Mouse (Mus musculus): ENCODE results near the gene Mfap5.
"Not testable (repeated sequence)": the region's sequence is repeated elsewhere in the genome, so short reads cannot be mapped to it uniquely, and the experiment has no call there.

Gene Mfap5

GRCm38 (mm10) chr6:122512914-122513878 is 7.6 kb downstream of the Mfap5 start:
- no peak for DNase-seq (ENCODE audit: low spot score in 2 of 2)

GRCm38 (mm10) chr6:122514312-122514711 is 8.7 kb downstream of the Mfap5 start:
- DNase-seq (ENCODE audit: low spot score in 2 of 2) = no peak

- not testable (repeated sequence) for DNase-seq (ENCODE audit: low spot score in 2 of 2)
Measured at GRCm38 (mm10) chr6:122515762-122516161, 10.1 kb downstream of the Mfap5 start.

GRCm38 (mm10) chr6:122517668-122518067 is 12.0 kb downstream of the Mfap5 start:
- no peak for DNase-seq (ENCODE audit: low spot score in 2 of 2)

GRCm38 (mm10) chr6:122519384-122519783 is 13.7 kb downstream of the Mfap5 start:
- DNase-seq (ENCODE audit: low spot score in 2 of 2) = peak; percentile 4 to 41

DNA sequence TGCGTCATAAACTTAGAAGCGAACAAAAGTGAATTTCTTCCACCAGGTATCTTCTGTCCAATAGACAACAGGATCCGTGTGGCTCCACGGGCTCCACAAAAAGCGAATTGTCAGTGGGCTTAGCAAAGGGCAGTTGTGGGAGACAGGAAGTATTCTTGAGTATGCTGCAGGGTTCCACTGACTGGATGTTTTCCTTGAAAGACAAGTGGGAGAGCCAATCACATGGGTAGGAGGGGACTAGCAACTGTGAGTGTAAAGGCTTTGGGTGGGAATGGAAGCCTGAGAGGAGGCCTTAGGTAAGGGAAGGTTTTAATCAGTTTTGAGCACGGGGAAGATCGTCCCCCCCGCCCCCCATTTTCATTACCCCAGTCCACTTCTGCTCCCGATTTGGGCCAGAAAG is 16.9 kb downstream of the Mfap5 start:
- DNase-seq (ENCODE audit: low spot score in 2 of 2) = peak; percentile 6 to 8

DNA sequence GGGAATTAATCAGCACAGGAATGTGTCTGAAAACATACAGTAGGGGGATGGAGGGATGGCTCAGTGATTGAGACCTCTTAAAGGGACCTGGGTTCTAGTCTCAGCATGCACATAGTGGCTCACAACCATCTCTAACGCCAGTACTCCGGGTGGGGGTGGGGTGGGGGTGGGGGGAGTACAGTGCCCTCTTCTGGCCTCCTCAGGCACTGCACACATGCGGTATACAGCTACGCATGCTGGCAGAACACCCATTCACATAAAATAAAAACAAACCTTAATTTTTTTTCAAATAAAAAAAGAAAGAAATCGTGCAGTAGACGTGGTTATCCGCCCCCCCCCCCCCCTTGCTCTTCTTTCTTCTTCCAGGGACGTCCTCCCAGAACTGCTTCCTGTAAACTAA is 17.6 kb downstream of the Mfap5 start:
- no peak for DNase-seq (ENCODE audit: low spot score in 2 of 2)

DNA sequence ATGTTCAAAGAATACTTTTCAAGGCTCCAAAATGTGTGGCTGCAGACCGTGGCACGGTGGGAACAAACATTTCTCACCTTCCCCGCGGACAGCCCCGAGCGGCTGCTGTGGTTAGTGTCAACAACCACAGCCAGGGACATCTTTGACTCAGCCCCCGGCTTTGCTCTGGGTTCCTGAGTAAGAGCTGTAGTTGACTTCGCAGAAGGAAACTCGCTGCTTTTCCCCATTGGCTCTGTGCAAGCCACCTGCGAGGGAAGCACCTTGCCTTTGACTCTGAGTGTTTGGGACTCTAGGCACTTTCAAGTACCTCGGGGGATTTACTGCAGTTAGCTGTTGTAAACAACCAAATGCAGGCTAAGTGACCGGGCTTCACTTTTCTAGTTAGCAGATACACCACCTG is 22.0 kb downstream of the Mfap5 start:
- no peak for DNase-seq (ENCODE audit: low spot score in 2 of 2)

- peak in 1 of 2 experiments; percentile 5 for DNase-seq (ENCODE audit: low spot score in 2 of 2)
Measured at GRCm38 (mm10) chr6:122528136-122528535, 22.5 kb downstream of the Mfap5 start.

GRCm38 (mm10) chr6:122531466-122532174 is 26.0 kb downstream of the Mfap5 start:
- DNase-seq (ENCODE audit: low spot score in 2 of 2) = no peak

DNA sequence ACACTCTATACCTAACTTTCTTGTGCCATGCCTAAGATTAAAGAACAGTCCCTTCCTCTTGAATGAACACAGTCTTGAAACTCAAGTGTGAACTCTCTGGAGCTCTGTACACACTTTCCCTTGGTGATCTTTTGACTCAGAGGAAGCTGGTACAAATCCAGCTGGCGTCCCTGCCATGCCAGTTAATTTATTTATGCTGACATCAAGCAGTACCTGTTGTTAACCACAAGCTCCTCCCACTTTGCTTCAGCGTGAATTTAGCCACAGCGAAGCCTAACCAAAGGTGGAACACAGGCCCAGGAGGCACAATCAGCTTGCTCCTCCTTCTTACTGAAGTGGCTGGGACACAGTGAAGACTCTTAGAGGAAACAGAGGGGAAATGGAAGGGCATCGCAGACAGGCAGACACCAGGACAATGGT is 27.2 kb downstream of the Mfap5 start:
- no peak for DNase-seq (ENCODE audit: low spot score in 2 of 2)

DNA sequence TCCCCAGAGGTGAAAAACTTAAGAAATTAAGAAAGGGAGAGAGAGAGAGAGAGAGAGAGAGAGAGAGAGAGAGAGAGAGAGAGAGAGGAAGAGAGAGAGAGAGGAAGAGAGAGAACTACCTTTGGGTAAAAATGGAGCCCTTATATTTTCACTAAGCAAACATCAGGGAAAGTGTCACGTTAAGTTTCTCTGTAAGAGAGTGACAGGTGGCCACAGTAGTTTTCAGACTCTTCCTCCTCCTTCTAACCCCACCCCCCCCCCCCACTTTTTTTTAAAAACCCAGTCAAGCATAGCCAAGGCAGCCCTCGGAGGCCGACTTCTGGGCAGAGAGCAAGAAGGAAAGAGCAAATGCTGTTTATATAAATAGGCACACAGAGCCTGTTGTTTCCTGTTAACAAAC is 28.4 kb downstream of the Mfap5 start:
- DNase-seq (ENCODE audit: low spot score in 2 of 2) = no peak

DNA sequence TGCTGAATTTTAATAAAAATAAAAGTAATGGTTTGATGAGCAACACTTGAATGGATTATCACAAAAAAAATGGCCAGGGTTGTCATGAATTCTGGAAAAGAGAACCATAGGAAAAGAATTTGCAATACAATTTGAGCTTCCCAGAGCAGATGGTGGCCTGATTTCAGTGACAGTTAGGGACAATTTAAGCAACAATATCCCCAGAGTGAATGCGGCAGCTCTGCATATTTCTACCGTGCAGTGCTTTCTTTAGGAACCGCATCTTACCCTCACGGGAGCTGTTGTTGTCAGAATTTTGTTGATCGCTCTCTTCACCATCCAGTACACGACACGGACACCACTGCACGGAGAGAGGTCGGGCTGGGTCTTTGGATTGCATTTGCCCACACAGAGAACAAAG is 33.9 kb downstream of the Mfap5 start:
- DNase-seq (ENCODE audit: low spot score in 2 of 2) = peak; percentile 15 to 23

- DNase-seq (ENCODE audit: low spot score in 2 of 2) = not testable (repeated sequence)
Measured at GRCm38 (mm10) chr6:122542459-122542858, 36.8 kb downstream of the Mfap5 start.

GRCm38 (mm10) chr6:122543574-122543973 is 37.9 kb downstream of the Mfap5 start:
- no peak for DNase-seq (ENCODE audit: low spot score in 2 of 2)

GRCm38 (mm10) chr6:122544672-122545071 is 39.0 kb downstream of the Mfap5 start:
- no peak for DNase-seq (ENCODE audit: low spot score in 2 of 2)

DNA sequence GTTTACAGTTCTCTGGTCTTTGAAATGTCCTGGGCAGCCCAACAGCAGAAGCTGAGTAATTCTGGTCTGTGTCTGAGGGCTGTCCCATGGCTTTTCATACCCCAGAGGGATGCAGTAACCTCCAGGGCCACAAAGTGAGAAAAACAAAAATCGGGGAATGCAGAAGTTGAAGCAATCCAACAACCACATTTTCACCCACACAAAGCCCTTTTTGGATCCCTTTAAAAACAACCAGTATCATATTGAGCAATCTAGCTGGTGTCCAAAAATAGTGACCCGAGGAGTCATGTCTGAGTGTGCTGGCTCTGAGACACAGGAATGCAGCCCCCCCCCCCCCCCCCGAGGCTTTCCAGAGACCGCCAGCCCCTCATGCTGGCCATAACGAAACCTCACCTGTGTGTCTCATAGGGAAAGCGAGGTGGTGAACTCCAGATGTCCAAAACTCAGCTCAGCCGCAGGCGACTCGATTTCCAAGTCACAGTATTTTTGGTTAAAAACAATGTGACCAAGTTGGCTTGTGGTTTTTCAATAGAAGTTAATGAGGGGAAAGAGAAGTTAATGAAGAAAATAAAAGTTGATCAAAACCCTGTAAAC is 39.7 kb downstream of the Mfap5 start:
- DNase-seq (ENCODE audit: low spot score in 2 of 2) = no peak

- DNase-seq (ENCODE audit: low spot score in 2 of 2) = no peak
Measured at GRCm38 (mm10) chr6:122545948-122546347, 40.3 kb downstream of the Mfap5 start.

DNA sequence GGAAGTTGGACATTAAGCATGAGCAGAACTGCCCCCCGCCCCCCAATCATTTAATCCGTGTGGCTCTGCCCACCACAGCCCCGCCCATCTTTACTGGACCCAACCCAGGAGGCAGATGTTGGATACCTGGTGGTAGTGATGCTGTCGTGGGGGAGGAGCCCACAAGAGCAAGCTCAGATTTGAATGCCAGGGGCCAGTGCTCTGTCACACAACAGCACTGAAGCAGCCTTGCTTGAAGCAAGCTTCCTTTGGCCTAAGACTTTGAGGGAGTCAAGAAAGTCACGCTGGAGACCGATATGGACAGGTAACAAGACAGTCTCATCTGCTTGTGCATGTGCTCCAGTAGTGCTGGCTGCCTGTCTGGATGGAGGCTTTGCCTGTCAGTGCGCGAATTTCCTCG is 48.0 kb downstream of the Mfap5 start, which contains the start of gene Aicda:
Gene Aicda (plus strand): TSS at position 196 of the 400 bp plus-strand sequence.
- no peak for DNase-seq (ENCODE audit: low spot score in 2 of 2)

DNA sequence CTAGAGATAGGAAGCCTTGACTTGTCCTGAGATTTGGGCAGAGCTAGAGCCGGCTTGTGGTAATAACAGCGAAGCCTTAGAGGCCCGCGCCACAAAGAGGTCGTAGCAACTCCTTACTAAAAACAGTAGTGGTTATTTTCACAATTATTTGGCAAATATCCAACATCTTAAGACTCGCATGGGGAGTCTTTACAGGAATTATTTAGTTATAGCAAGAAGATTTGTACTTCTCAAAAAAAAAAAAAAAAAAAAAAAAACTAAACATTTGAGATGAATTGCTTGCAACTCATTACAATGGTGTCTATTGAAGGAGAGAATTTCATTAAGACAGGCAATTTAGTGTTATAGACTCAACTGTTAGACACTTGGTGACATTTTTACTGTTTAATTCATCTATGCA is 48.5 kb downstream of the Mfap5 start:
- no peak for DNase-seq (ENCODE audit: low spot score in 2 of 2)

- no peak for DNase-seq (ENCODE audit: low spot score in 2 of 2)
Measured at GRCm38 (mm10) chr6:122555266-122555665, 49.6 kb downstream of the Mfap5 start.

DNA sequence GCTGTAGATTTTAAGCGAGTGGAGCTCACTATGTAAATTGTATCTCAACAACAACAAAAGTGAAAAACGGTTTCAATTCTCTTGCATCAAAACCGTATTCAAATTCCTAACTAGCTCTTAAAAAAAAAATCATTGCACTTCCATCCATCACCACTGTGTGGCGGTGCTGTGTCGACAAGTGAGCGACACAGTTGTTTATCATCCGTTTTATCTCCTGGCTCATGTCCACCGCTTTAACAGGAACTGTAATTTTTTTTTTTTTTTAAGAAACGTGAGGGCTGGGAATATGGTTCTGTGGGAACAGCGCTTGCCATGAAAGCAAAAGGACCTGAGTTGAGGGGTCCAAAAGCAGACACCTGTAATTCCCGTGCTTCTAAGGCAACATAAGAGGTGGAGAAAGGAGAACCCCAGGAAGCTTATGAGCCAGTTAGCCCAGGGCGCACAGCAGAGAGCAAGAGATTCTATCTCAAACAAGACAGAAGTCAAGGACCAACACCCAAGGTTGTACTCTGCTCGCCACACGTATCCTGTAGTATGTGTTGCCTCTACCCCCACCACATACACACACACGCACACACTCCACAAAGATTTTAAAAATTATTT is 51.4 kb downstream of the Mfap5 start:
- peak; percentile 90 to 91 for DNase-seq (ENCODE audit: low spot score in 2 of 2)

All from right cerebral cortex, adult 2 months (tissue).